In genomic region chr7:100514573-100514972, GRCm38 (mm10) we compare ENCODE assay signal across 11 mouse cellular contexts. TPM values are rescaled to one million over a fixed set of nuclear protein-coding genes. Genes with fewer than 3 reads are reported as not detected.
A peak's percentile ranks its signal among the peaks of the same experiment; 100 is the strongest.
DNase-seq lines count a peak whose midpoint lies in the region; ATAC-seq and TF ChIP-seq lines count a peak whose summit lies in the region.
"Had no signal": no experiment of that assay in that cellular context is flagged by ENCODE, and none has a peak within 500 bp of the region (broad histone marks: within the 10 kb centered on the region; RNA-seq: fewer than 3 reads in every experiment).

Gene Dnajb13, minus strand, starts transcription at chr7:100514960.

- DNase-seq in neural tube, embryonic 10.5 days (ENCODE audit: extremely low spot score, low spot score) = no peak
- DNase-seq in limb, embryonic 10.5 days (ENCODE audit: low spot score) = peak; percentile 30
- peak; percentile 24 for DNase-seq in stomach, postnatal 0 days (ENCODE audit: low spot score)
- DNase-seq in kidney, postnatal 10 days = no peak
- DNase-seq in lung, postnatal 14 days = no peak
- DNase-seq: heart, adult 2 months; lung, adult 18-20 months had no signal

- no peak within 1 kb of the TSS for H3K27ac ChIP-seq in forebrain, embryonic 13.5 days
- no peak within 1 kb of the TSS for H3K27ac ChIP-seq in forebrain, embryonic 12.5 days
- no peak within 1 kb of the TSS for H3K27ac ChIP-seq in neural tube, embryonic 12.5 days
- H3K27ac ChIP-seq in limb, embryonic 10.5 days = no peak within 1 kb of the TSS
- H3K27ac ChIP-seq in stomach, postnatal 0 days (replicated peaks) = no peak within 1 kb of the TSS
- H3K27ac ChIP-seq: embryonic facial prominence, embryonic 15.5 days; heart, adult 2 months had no signal

- TF ChIP-seq CTCF in stomach, postnatal 0 days (IDR thresholded peaks at IDR 0.05; ENCODE audit: low read depth) = no peak

- 49% methylated on average over 11 of the region's 11 CpGs for WGBS in forebrain, embryonic 13.5 days
- 53% methylated on average over 11 of the region's 11 CpGs for WGBS in forebrain, embryonic 12.5 days
- 50% methylated on average over 11 of the region's 11 CpGs for WGBS in neural tube, embryonic 12.5 days
- WGBS in limb, embryonic 10.5 days = 52% methylated on average over 11 of the region's 11 CpGs
- WGBS in stomach, postnatal 0 days = 46% methylated on average over 11 of the region's 11 CpGs

- H3K4me2 ChIP-seq in forebrain, embryonic 13.5 days = peak within 1 kb of the TSS; percentile 16; the same call in 1 of the 2 replicates
- H3K4me2 ChIP-seq in forebrain, embryonic 12.5 days = no peak within 1 kb of the TSS
- no peak within 1 kb of the TSS; the same call in 1 of the 2 replicates for H3K4me2 ChIP-seq in neural tube, embryonic 12.5 days (replicated peaks)
- no peak within 1 kb of the TSS for H3K4me2 ChIP-seq in stomach, postnatal 0 days (replicated peaks; ENCODE audit: low read depth)
- H3K4me2 ChIP-seq: embryonic facial prominence, embryonic 15.5 days had no signal

- no peaks in the 10 kb centered on the region for H3K36me3 ChIP-seq in forebrain, embryonic 13.5 days (ENCODE audit: poor library complexity, severe bottlenecking)
- H3K36me3 ChIP-seq in forebrain, embryonic 12.5 days (replicated peaks) = no peaks in the 10 kb centered on the region
- no peaks in the 10 kb centered on the region for H3K36me3 ChIP-seq in neural tube, embryonic 12.5 days
- no peaks in the 10 kb centered on the region for H3K36me3 ChIP-seq in limb, embryonic 10.5 days
- no peaks in the 10 kb centered on the region for H3K36me3 ChIP-seq in stomach, postnatal 0 days (ENCODE audit: control insufficient read depth, insufficient read depth, low read length)
- H3K36me3 ChIP-seq: embryonic facial prominence, embryonic 15.5 days had no signal

- ATAC-seq in forebrain, embryonic 13.5 days = no peak
- ATAC-seq in forebrain, embryonic 12.5 days (ENCODE audit: low FRiP score) = no peak
- 0 out of 2 replicates have a peak, but pooled peaks have one; percentile 7 for ATAC-seq in neural tube, embryonic 12.5 days (ENCODE audit: low FRiP score, low read depth)
- peak; percentile 52 for ATAC-seq in stomach, postnatal 0 days (ENCODE audit: low FRiP score, low TSS enrichment)

- no peaks in the 10 kb centered on the region for H3K27me3 ChIP-seq in forebrain, embryonic 13.5 days
- H3K27me3 ChIP-seq in forebrain, embryonic 12.5 days = peaks cover 9% of the 10 kb centered on the region; the same call in 1 of the 2 replicates
- no peaks in the 10 kb centered on the region for H3K27me3 ChIP-seq in neural tube, embryonic 12.5 days (replicated peaks)
- H3K27me3 ChIP-seq in limb, embryonic 10.5 days (ENCODE audit: low read depth, poor library complexity, severe bottlenecking) = no peaks in the 10 kb centered on the region
- no peaks in the 10 kb centered on the region for H3K27me3 ChIP-seq in stomach, postnatal 0 days (ENCODE audit: control insufficient read depth, insufficient read depth, low read length)
- H3K27me3 ChIP-seq: embryonic facial prominence, embryonic 15.5 days had no signal

- TF ChIP-seq EP300 in stomach, postnatal 0 days (optimal IDR thresholded peaks at IDR 0.05) = no peak

- no peak within 1 kb of the TSS for H3K9ac ChIP-seq in forebrain, embryonic 13.5 days
- no peak within 1 kb of the TSS for H3K9ac ChIP-seq in forebrain, embryonic 12.5 days
- no peak within 1 kb of the TSS for H3K9ac ChIP-seq in neural tube, embryonic 12.5 days
- no peak within 1 kb of the TSS for H3K9ac ChIP-seq in stomach, postnatal 0 days (ENCODE audit: low read length)
- H3K9ac ChIP-seq: embryonic facial prominence, embryonic 15.5 days had no signal

- H3K9me3 ChIP-seq in forebrain, embryonic 13.5 days (replicated peaks) = no peaks in the 10 kb centered on the region
- H3K9me3 ChIP-seq in forebrain, embryonic 12.5 days = no peaks in the 10 kb centered on the region
- H3K9me3 ChIP-seq in neural tube, embryonic 12.5 days = no peaks in the 10 kb centered on the region
- no peaks in the 10 kb centered on the region for H3K9me3 ChIP-seq in limb, embryonic 10.5 days (replicated peaks)
- H3K9me3 ChIP-seq in stomach, postnatal 0 days (ENCODE audit: control insufficient read depth, low read length) = no peaks in the 10 kb centered on the region
- H3K9me3 ChIP-seq: embryonic facial prominence, embryonic 15.5 days had no signal

- no peak within 1 kb of the TSS for H3K4me3 ChIP-seq in forebrain, embryonic 13.5 days
- H3K4me3 ChIP-seq in forebrain, embryonic 12.5 days (replicated peaks) = no peak within 1 kb of the TSS
- H3K4me3 ChIP-seq in neural tube, embryonic 12.5 days = no peak within 1 kb of the TSS
- no peak within 1 kb of the TSS for H3K4me3 ChIP-seq in limb, embryonic 10.5 days
- H3K4me3 ChIP-seq in stomach, postnatal 0 days (ENCODE audit: low read depth, low read length) = no peak within 1 kb of the TSS
- H3K4me3 ChIP-seq: embryonic facial prominence, embryonic 15.5 days; heart, adult 2 months had no signal

- no peaks in the 10 kb centered on the region for H3K4me1 ChIP-seq in forebrain, embryonic 13.5 days
- 0 out of 2 replicates have a peak, but pooled peaks cover 4% of the 10 kb centered on the region for H3K4me1 ChIP-seq in forebrain, embryonic 12.5 days
- H3K4me1 ChIP-seq in neural tube, embryonic 12.5 days = 0 out of 2 replicates have a peak, but pooled peaks cover 3% of the 10 kb centered on the region
- no peaks in the 10 kb centered on the region for H3K4me1 ChIP-seq in limb, embryonic 10.5 days
- H3K4me1 ChIP-seq in stomach, postnatal 0 days (replicated peaks; ENCODE audit: control insufficient read depth, insufficient read depth) = no peaks in the 10 kb centered on the region
- H3K4me1 ChIP-seq: embryonic facial prominence, embryonic 15.5 days had no signal

RNA-seq across cellular contexts. Expression of gene Dnajb13, which starts in this region (rescaled TPM):
- 2.1 and 3.7 TPM in 2 replicates for polyA plus RNA-seq in forebrain, embryonic 13.5 days (2015; fragmentation: Nextera tagmentation; extraction: Ambion mirVana)
- polyA plus RNA-seq in forebrain, embryonic 12.5 days (2016; fragmentation: Nextera tagmentation; extraction: Ambion mirVana) = 0.67 and 1.1 TPM in 2 replicates
- polyA plus RNA-seq in neural tube, embryonic 12.5 days (2016; fragmentation: Nextera tagmentation; extraction: Ambion mirVana) = 0.56 and 0.78 TPM in 2 replicates
- 0.13 and 0.24 TPM in 2 replicates for polyA plus RNA-seq in limb, embryonic 10.5 days (2016; fragmentation: Nextera tagmentation; extraction: Ambion mirVana)
- polyA plus RNA-seq in stomach, postnatal 0 days (2015; fragmentation: Nextera tagmentation; extraction: Ambion mirVana) = 0.45 and 0.54 TPM in 2 replicates

Comparison
In these comparisons a context has a peak if more than half of its experiments do, and no peak if none do; other contexts are left out.
1. Peak in ATAC-seq in neural tube, embryonic 12.5 days; RNA of the gene not detected or under 1 TPM.
2. Peak in DNase-seq in limb, embryonic 10.5 days; RNA of the gene not detected or under 1 TPM.
3. Peak in DNase-seq and ATAC-seq in stomach, postnatal 0 days; RNA of the gene not detected or under 1 TPM.